Mouse (Mus musculus): Measurements from ENCODE around the gene Zfyve21.

The Zfyve21 gene

DNA sequence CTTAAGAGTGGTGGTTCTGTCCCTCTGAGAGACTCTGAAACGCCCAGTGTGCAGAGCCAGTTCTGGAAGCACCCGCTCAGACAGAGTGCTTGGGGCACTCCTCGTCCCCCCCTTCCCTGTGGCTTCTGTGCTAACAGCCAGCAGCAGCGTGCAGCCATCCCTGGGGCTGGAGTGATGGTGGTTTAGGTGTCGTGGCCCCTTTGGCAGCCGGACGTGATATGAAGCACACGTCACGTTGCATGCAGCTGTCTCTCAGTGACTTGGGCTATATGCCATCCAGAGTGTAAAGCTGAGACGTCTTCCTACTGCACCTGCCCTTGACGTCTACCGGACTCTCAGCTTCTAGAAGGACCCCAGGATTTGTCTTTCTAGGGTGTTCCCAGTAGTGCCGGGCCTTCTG, 15.5 kb upstream of the Zfyve21 start:
- in situ Hi-C loops (cut with MboI, MseI): loop anchor here (10.0 kb wide), 1 partner anchor 1656 kb away; no protein-coding TSS in a partner anchor

GRCm38 (mm10) chr12:111800459-111801183, 13.3 kb upstream of the Zfyve21 start:
- in situ Hi-C loops (cut with MboI, MseI): no loop called here

- in situ Hi-C loops (cut with MboI, MseI): no loop called here
These were observed 10.4 kb upstream of the Zfyve21 start for GRCm38 (mm10) chr12:111803538-111803937.

DNA sequence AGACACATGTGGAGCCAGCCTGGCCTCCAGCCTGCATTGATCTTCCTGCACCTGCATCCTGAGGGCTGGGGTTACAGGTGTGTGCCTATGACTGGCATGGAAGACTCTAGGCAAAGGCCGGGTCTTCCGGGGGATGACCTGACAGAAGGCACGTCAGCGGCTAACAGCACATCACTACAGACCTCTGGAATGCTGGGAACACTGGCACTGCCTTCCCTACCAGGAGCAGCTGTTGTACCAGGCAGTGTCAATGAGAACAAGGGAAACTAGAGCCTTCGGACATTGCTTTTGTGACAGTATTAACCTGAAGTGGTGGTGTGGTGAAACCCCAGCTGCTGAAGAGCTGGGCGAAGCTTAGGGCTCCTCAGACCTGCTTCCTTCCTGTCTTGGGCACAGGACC, 5.2 kb upstream of the Zfyve21 start:
- in situ Hi-C loops (cut with MboI, MseI): no loop called here

- in situ Hi-C loops (cut with MboI, MseI): no loop called here
These were observed 4.2 kb upstream of the Zfyve21 start for GRCm38 (mm10) chr12:111809762-111810161.

DNA sequence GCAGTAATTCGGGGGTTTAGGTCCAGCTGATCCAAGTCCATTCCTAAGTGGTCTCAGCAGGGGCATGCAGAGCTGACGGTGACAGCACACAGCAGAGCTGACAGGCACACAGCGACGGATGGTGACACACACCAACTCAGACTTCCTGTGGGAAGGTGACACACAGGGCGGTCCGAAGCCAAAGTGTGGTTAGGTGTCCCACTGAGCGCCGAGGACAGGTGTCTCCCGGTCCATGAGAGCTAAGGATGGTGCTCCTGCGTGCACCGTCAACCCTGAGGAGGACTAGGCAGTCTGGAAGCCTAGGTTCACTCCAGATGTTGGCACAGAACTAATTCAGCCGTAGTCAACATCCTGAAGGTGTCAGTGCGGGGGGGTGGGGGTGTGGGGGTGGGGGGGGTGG, 1.9 kb upstream of the Zfyve21 start:
- in situ Hi-C loops (cut with MboI, MseI): no loop called here

GRCm38 (mm10) chr12:111812611-111813010, 1.4 kb upstream of the Zfyve21 start:
- in situ Hi-C loops (cut with MboI, MseI): no loop called here

- in situ Hi-C loops (cut with MboI, MseI): no loop called here
These were observed 732 bp upstream of the Zfyve21 start for GRCm38 (mm10) chr12:111813111-111813765.

- in situ Hi-C loops (cut with MboI, MseI): no loop called here
These were observed 1.1 kb downstream of the Zfyve21 start for GRCm38 (mm10) chr12:111814769-111815762.

DNA sequence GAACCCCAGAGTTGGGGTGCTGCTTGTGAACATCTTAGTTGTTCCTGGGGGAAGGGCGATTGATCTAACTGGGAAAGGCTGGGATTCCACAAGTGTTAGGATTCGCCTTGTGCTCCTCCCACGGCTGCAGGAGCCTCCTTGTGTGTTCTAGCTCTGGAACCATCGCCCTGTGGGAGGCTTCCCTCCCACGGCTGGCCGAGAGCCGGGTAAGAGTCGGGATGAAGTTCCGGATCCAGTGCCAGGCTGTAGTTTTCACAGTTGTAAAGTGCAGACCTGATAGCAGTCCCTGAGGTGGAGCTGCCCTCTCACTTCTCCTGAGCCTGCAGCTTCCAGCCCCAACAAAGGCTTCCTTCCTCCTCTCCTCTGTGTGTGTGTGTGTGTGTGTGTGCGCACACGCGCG, 2.6 kb downstream of the Zfyve21 start:
- in situ Hi-C loops (cut with MboI, MseI): no loop called here

DNA sequence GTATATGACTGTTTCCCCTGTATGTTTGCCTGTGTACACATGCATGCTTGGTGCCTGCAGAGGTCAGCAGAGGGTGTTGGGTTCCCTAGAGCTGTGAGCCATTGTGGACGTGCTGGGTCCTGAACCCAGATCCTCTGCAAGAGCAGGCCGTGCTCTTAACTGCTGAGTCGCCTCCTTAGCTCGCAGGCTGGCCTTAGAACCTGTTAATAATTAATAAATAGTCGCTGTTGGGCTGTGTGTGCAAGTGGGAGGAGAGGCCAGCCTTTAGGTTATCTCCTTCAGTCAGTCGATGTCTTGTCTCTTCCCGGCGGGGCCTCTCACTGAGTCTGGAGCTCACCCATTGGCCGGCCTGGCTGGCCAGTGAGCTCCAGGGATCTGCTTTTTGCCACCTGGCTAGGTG, 3.0 kb downstream of the Zfyve21 start:
- in situ Hi-C loops (cut with MboI, MseI): no loop called here

DNA sequence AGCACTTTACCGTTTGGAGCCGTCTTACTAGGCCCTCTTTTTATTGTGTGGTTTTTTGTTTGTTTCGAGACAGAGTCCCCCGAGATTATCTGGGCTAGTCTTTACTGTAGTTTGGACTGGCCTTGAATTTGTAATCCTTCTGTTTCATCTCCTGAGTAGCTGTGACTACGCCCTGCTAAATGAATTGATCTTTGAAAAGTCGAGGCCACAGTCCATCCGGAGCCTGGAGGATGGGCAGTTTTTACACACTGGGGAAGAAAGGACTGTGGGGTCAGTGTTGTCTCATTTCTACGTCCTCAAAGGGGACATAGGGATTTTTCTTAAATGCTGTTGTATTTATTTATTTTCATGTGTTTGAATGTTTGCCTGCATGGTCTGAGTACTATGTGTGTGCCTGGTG, 4.0 kb downstream of the Zfyve21 start:
- in situ Hi-C loops (cut with MboI, MseI): no loop called here

DNA sequence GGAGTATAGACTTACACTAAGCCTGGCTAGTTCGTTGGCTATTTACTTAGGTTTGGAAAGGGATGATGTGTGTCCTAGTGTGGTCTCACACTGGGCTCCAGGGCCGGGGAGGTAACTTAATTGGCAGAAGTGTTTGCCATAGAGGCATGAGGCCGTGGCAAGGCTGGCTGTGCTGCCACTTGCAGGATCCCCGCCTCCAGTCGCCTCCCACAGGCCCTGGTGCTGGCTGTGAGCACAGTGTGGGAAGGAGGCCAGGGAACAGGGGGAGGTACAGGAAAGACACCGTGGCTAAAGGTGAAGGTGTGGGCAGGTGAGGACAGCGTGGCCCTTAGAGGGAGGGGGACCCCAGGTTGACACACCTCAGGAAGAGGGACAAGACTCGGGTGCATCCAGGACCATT, 6.0 kb downstream of the Zfyve21 start:
- in situ Hi-C loops (cut with MboI, MseI): no loop called here

- in situ Hi-C loops (cut with MboI, MseI): no loop called here
These were observed 6.7 kb downstream of the Zfyve21 start for GRCm38 (mm10) chr12:111820708-111821107.

- in situ Hi-C loops (cut with MboI, MseI): no loop called here
These were observed 8.0 kb downstream of the Zfyve21 start for GRCm38 (mm10) chr12:111821931-111822330.

DNA sequence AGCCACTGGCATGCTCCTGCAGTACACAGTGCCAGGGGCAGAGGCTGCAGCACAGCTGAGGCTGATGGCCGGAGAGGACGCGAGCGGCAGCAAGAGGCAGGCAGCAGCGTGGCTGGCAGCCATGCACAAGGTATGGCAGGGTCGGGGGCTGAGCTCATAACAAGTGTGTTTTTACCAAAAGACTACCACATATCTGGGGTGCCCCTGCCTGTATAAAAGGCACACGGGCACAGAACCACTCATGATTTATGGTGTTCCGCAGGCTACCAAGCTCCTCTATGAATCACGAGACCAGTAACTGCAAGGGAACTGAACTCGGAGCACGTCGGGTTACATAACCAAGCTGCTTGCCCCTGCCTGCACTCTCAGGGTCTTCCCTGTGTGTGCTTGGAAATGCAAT, 13.6 kb downstream of the Zfyve21 start:
- in situ Hi-C loops (cut with MboI, MseI): no loop called here

DNA sequence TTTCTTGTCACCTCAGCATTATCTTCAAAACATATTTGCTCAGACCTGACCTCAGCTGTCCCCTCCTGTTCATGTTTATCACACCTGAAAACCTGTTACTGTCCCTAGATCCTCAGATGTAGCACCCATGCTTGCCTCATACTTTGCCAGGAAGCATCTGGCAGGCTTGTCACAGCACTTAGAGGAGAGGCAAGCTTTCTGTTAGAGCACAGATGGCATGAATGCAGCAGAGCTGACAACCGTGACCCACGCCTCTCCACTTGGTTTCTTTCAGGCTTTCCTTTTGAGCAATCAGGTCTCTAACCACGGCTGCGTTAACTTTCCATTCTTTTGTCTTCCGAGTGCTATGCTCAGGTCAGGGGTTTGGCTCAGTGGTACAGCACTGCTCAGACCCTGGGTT, 15.5 kb downstream of the Zfyve21 start:
- in situ Hi-C loops (cut with MboI, MseI): no loop called here

DNA sequence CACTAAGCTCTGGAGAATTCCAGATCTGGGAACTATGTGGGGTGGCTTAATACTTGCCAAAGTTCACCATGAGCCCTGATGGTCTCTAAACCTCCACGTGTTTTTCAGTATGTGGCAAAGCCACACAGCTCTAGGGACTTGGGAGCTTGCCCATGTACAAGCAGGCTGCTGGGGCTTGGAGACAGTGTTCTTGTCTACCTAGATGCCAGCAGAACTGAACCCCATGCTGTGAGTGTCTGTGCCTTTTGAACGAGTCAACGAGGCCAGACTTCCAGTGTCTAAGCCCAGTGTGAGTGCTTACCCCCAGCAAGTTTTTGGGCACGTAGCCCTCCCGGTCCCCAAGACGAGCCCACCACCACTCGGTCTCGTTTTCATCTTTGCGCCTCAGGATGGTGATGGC, 16.0 kb downstream of the Zfyve21 start:
- in situ Hi-C loops (cut with MboI, MseI): no loop called here

DNA sequence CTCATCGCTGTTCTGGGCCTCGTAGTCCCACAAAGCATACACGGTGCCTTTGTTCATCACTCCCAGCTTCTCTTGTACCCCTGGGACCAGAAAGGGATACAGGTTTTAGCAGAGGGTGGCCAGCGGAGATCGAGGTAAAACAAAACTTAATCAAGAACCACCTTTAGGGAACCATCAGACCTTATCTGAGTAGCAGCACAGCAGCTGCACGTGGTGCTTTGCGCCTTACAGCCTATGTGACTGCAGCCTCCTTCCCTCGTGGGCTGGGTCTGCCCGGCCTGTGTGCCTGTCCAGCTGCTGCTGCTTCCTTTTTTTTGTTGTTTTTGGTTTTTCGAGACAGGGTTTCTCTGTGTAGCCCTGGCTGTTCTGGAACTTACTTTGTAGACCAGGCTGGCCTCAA, 16.4 kb downstream of the Zfyve21 start:
- in situ Hi-C loops (cut with MboI, MseI): no loop called here

DNA sequence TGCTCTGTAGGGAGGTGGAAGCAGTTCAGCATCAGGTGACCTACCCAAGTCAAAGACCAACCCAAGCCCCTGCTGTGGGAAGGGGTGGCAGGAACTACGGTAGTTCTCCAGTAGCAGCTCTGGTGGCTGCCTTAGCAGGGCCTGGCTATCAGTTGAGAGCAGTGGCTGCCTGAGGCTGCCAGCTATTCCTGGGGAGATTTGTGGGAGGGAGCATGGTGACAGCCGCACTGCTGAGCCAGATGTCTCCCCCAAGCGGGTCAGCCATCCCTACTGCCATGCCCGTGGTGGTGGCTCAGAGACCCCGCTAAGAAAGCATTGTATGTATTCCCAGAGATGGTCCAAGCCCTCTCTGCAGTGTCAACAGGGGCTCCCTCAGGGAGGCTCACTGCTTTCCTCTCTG, 18.7 kb downstream of the Zfyve21 start:
- in situ Hi-C loops (cut with MboI, MseI): no loop called here

- in situ Hi-C loops (cut with MboI, MseI): no loop called here
These were observed 19.5 kb downstream of the Zfyve21 start for GRCm38 (mm10) chr12:111833457-111833856.

All from T-helper 1 cell (primary cell).